Mouse (Mus musculus): ENCODE data around the gene Lcn10. TPM values are rescaled to one million over a fixed set of nuclear protein-coding genes. Genes with fewer than 3 reads are reported as not detected.

Lcn10 gene
- polyA plus RNA-seq (2012; rRNA removed), result not detected in 2 replicates

GRCm38 (mm10) chr2:25682426-25682825, at the start of gene Lcn10:
Lcn10 (plus strand) TSS chr2:25682726.

DNA sequence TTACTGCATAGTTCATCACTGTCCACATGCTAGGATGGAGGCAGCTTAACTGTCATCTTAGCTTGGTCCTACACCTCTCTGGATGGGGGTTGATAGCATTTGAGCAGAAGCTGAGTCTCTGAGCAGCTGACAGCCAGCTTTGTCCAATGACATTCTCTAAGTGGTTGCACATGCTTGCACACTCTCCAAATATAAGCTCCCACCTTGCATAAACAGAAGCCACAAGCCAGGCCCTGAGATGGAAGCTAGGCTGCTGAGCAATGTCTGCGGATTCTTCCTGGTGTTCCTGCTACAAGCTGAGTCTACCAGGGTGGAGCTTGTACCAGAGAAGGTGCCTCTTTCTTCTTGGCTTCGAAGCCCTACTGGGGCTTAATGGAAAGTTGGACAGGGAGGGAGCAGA, 29.6 kb upstream of the Lcn10 start, which contains the start of gene Lcn8:
Gene Lcn8, plus strand, starts transcription at position 219 of the 400 bp plus-strand sequence.

GRCm38 (mm10) chr2:25657652-25658051, 24.9 kb upstream of the Lcn10 start, which contains the start of gene Lcn5:
Lcn5 (plus strand) TSS chr2:25657952.

GRCm38 (mm10) chr2:25676486-25676885, 6.0 kb upstream of the Lcn10 start, which contains the start of gene Lcn6:
Lcn6 (plus strand) TSS chr2:25676786.

GRCm38 (mm10) chr2:25699743-25700142, 17.2 kb downstream of the Lcn10 start, which contains the start of gene Obp2a:
Obp2a (plus strand) TSS chr2:25700043.

GRCm38 (mm10) chr2:25706643-25707481, 24.3 kb downstream of the Lcn10 start, which contains the start of gene Bmyc:
Bmyc (plus strand) TSS chr2:25706739.

Other genes starting within 250 kb of the Lcn10 start
- 0.74 and 1.3 TPM in 2 replicates for gene Clic3, start 225.9 kb upstream of the Lcn10 start, polyA plus RNA-seq (2012; rRNA removed)
- gene Paxx, start 221.6 kb upstream of the Lcn10 start, polyA plus RNA-seq (2012; rRNA removed), result 122 and 124 TPM in 2 replicates
- gene Ptgds, start 212.7 kb upstream of the Lcn10 start, polyA plus RNA-seq (2012; rRNA removed), result 65.0 and 127 TPM in 2 replicates
- not detected in 2 replicates for gene Lcn12, start 188.8 kb upstream of the Lcn10 start, polyA plus RNA-seq (2012; rRNA removed)
- gene Fbxw5, start 182.0 kb upstream of the Lcn10 start, polyA plus RNA-seq (2012; rRNA removed), result 37.4 and 43.7 TPM in 2 replicates
- gene C8g, start 181.0 kb upstream of the Lcn10 start, polyA plus RNA-seq (2012; rRNA removed), result 3.2 and 4.1 TPM in 2 replicates
- gene Traf2, start 135.8 kb upstream of the Lcn10 start, polyA plus RNA-seq (2012; rRNA removed), result 13.1 and 14.5 TPM in 2 replicates
- gene Edf1, start 124.9 kb upstream of the Lcn10 start, polyA plus RNA-seq (2012; rRNA removed), result 199 and 206 TPM in 2 replicates
- 6.3 and 6.6 TPM in 2 replicates for gene Mamdc4, start 107.9 kb upstream of the Lcn10 start, polyA plus RNA-seq (2012; rRNA removed)
- 181 and 195 TPM in 2 replicates for gene Phpt1, start 107.5 kb upstream of the Lcn10 start, polyA plus RNA-seq (2012; rRNA removed)
- gene Ajm1, start 101.0 kb upstream of the Lcn10 start, polyA plus RNA-seq (2012; rRNA removed), result 15.8 and 18.1 TPM in 2 replicates
- gene Rabl6, start 74.2 kb upstream of the Lcn10 start, polyA plus RNA-seq (2012; rRNA removed), result 83.7 and 90.9 TPM in 2 replicates
- 0.01 TPM in 1 of 2 replicates, not detected in the other for gene Ccdc183, start 65.0 kb upstream of the Lcn10 start, polyA plus RNA-seq (2012; rRNA removed)
- gene Tmem141, start 60.7 kb upstream of the Lcn10 start, polyA plus RNA-seq (2012; rRNA removed), result 27.9 and 35.4 TPM in 2 replicates
- 1.1 TPM in 2 replicates for gene Fcna, start 54.7 kb upstream of the Lcn10 start, polyA plus RNA-seq (2012; rRNA removed)
- not detected in 2 replicates for gene Lcn8, start 29.6 kb upstream of the Lcn10 start, polyA plus RNA-seq (2012; rRNA removed)
- not detected in 2 replicates for gene Lcn5, start 24.8 kb upstream of the Lcn10 start, polyA plus RNA-seq (2012; rRNA removed)
- not detected in 2 replicates for gene Lcn6, start 5.9 kb upstream of the Lcn10 start, polyA plus RNA-seq (2012; rRNA removed)
- not detected in 2 replicates for gene Obp2a, start 17.3 kb downstream of the Lcn10 start, polyA plus RNA-seq (2012; rRNA removed)
- gene Bmyc, start 24.0 kb downstream of the Lcn10 start, polyA plus RNA-seq (2012; rRNA removed), result 70.7 and 77.4 TPM in 2 replicates
- gene Obp2b, start 54.3 kb downstream of the Lcn10 start, polyA plus RNA-seq (2012; rRNA removed), result not detected in 2 replicates
- gene Lcn3, start 82.8 kb downstream of the Lcn10 start, polyA plus RNA-seq (2012; rRNA removed), result not detected in 2 replicates
- not detected in 2 replicates for gene Lcn11, start 94.3 kb downstream of the Lcn10 start, polyA plus RNA-seq (2012; rRNA removed)
- not detected in 2 replicates for gene Gm13539, start 99.5 kb downstream of the Lcn10 start, polyA plus RNA-seq (2012; rRNA removed)
- gene Glt6d1, start 133.1 kb downstream of the Lcn10 start, polyA plus RNA-seq (2012; rRNA removed), result not detected in 2 replicates
- gene Lcn9, start 140.4 kb downstream of the Lcn10 start, polyA plus RNA-seq (2012; rRNA removed), result not detected in 2 replicates
- gene Sohlh1, start 164.5 kb downstream of the Lcn10 start, polyA plus RNA-seq (2012; rRNA removed), result not detected in 2 replicates
- gene Kcnt1, start 181.0 kb downstream of the Lcn10 start, polyA plus RNA-seq (2012; rRNA removed), result 50.7 and 54.5 TPM in 2 replicates

Data from central nervous system, embryonic 14 days (tissue).